Mouse (Mus musculus) naive thymus-derived CD4-positive, alpha-beta T cell, adult 5 months (primary cell): ENCODE data around the gene Ncoa3. TPM values are rescaled to one million over a fixed set of nuclear protein-coding genes. Genes with fewer than 3 reads are reported as not detected.

Source experiments
- polyA plus RNA-seq: library from polyadenylated mRNA; unstranded; fragments of 100-300 nt; shearing (Covaris generic); gene quantifications from one replicate; pipeline ENCODE4 v1.2.1, GENCODE M21; 2017

Ncoa3 gene
- 121 TPM for polyA plus RNA-seq

DNA sequence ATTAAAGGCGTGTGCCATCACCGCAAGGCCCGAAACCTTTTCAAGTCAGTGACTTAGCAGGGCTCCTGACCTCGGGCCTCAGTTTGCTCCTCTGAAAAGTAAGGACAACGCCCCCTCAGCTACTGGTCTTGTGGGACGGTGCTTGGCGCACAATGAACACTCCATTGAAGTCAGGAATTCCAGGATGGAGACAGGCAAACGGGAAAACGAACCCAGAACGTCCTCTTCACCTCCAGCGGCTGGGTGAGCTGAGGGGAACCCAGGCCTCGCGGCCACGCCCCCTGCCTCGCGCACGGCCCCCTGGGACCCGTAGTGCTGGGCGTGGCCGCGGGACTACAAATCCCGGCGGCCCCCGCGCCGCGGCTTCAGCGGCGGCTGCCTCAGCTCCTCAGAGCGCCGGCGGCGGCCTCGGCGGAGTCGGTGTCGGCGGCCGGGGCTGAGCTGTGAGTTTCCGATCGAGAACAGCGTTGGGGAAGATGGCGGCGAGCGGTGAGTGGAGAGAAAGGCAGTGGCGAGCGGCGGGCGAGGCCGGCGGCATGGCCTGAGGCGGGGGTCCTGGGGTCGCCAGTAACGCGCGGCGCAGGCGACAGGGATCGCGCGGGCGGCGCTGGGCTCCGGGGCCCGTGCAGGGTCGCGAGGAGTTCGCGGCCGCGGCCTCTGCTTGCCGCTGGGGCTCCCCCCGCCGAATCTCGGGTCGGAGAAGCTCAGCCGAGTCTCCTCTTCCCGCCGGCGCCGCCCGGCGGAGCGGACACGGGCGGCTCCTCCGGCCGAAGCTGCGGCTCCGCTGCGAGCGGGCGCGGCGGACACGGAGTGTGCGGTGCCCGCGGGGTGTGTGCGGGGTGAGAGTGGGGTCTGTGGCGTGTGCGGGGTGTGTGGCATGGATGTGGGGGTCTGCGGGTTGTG, at the start of gene Ncoa3:
Gene Ncoa3 (plus strand): TSS at position 367 of the 903 bp plus-strand sequence.

Other genes with a start within 250 kb of the Ncoa3 start
- 45.4 TPM for gene Zmynd8, start 93.6 kb upstream of the Ncoa3 start, polyA plus RNA-seq
- not detected for gene Sulf2, start 163.0 kb downstream of the Ncoa3 start, polyA plus RNA-seq